Mouse (Mus musculus) limb, embryonic 11.5 days (tissue): ENCODE measurements around the gene Rgs6. TPM values are rescaled to one million over a fixed set of nuclear protein-coding genes. Genes with fewer than 3 reads are reported as not detected.

ENCODE experiments used
- ATAC-seq: fragments of 200-750 bp; cut with Nextera tagmentation; 2 replicates; pipeline ENCODE4 v1.8.0; 2017; ENCODE audit warnings: low read depth; ENCODE audit not compliant: insufficient number of reproducible peaks, low FRiP score, low TSS enrichment
- DNase-seq: peaks from one replicate; pipeline ENCODE4 v3.0.0-alpha.2; 2015; ENCODE audit warnings: low spot score
- H3K27ac ChIP-seq: fragments of 300-500 bp; sonication (generic); replicated peaks from 2 replicates; pipeline ENCODE4 v1.5.1; 2014; ENCODE audit warnings: low read depth, mild to moderate bottlenecking, low read length
- H3K27me3 ChIP-seq: fragments of 300-500 bp; sonication (generic); 2 replicates; pipeline ENCODE4 v1.6.1; 2014; ENCODE audit warnings: mild to moderate bottlenecking, low read length, mixed read lengths; ENCODE audit not compliant: control insufficient read depth, insufficient read depth
- H3K36me3 ChIP-seq: fragments of 300-500 bp; sonication (generic); 2 replicates; pipeline ENCODE4 v1.6.1; 2014; ENCODE audit warnings: mild to moderate bottlenecking, low read length, moderate library complexity, mixed read lengths; ENCODE audit not compliant: control insufficient read depth, insufficient read depth
- H3K4me1 ChIP-seq: fragments of 300-500 bp; sonication (generic); 2 replicates; pipeline ENCODE4 v1.6.1; 2014; ENCODE audit warnings: low read length, mixed read lengths; ENCODE audit not compliant: control insufficient read depth, insufficient read depth
- H3K4me2 ChIP-seq: fragments of 300-500 bp; sonication (generic); 2 replicates; pipeline ENCODE4 v1.6.1; 2014; ENCODE audit warnings: low read depth, mild to moderate bottlenecking, moderate library complexity; ENCODE audit not compliant: severe bottlenecking
- H3K4me3 ChIP-seq: fragments of 300-500 bp; sonication (generic); 2 replicates; pipeline ENCODE4 v1.5.1; 2014; ENCODE audit warnings: low read depth, low read length
- H3K9ac ChIP-seq: fragments of 300-500 bp; sonication (generic); 2 replicates; pipeline ENCODE4 v1.6.1; 2014; ENCODE audit warnings: mild to moderate bottlenecking, low read length
- H3K9me3 ChIP-seq: fragments of 300-500 bp; sonication (generic); 2 replicates; pipeline ENCODE4 v1.6.1; 2016; ENCODE audit warnings: low read length; ENCODE audit not compliant: control insufficient read depth
- WGBS: fragments of 180-500 bp; shearing (Covaris S2); extraction: QIAGEN DNeasy Blood & Tissue Kit; methylation state at CpG from one replicate; pipeline ENCODE4 v1.1.7; 2014; 5-methylcytosine and 5-hydroxymethylcytosine counted together
- polyA plus RNA-seq: library from polyadenylated mRNA; unstranded; fragments of >200 nt; fragmentation: Nextera tagmentation; extraction: Ambion mirVana; gene quantifications from 2 replicates; pipeline ENCODE4 v1.2.1, GENCODE M21; 2014

The Rgs6 gene
- polyA plus RNA-seq, 1 experiment from 2014 or later = 0.25 TPM

- H3K36me3 ChIP-seq = no peaks in the 10 kb centered on the region
- DNase-seq = no peak
- H3K9me3 ChIP-seq = no peaks in the 10 kb centered on the region
- H3K27me3 ChIP-seq = no peaks in the 10 kb centered on the region
- no peaks in the 10 kb centered on the region for H3K4me1 ChIP-seq
- 85% methylated on average over 3 of the region's 3 CpGs for WGBS
- no peak overlapping the region for H3K4me3 ChIP-seq
- H3K9ac ChIP-seq = no peak overlapping the region
- no peak for ATAC-seq
- no peak overlapping the region for H3K4me2 ChIP-seq
- H3K27ac ChIP-seq = no peak overlapping the region
These were observed 446.9 kb downstream of the Rgs6 start for GRCm38 (mm10) chr12:83034859-83035569.

GRCm38 (mm10) chr12:83037798-83038560, 449.9 kb downstream of the Rgs6 start:
- H3K4me2 ChIP-seq = no peak overlapping the region
- no peaks in the 10 kb centered on the region for H3K36me3 ChIP-seq
- no peaks in the 10 kb centered on the region for H3K27me3 ChIP-seq
- DNase-seq (peak; percentile 34), ATAC-seq (no peak)
- no peaks in the 10 kb centered on the region for H3K4me1 ChIP-seq
- WGBS = 71% methylated on average over 25 of the region's 25 CpGs
- H3K9me3 ChIP-seq = no peaks in the 10 kb centered on the region
- no peak overlapping the region for H3K4me3 ChIP-seq
- no peak overlapping the region for H3K27ac ChIP-seq
- H3K9ac ChIP-seq = no peak overlapping the region

GRCm38 (mm10) chr12:83038779-83039178, 450.7 kb downstream of the Rgs6 start:
- no peak overlapping the region for H3K4me3 ChIP-seq
- H3K4me1 ChIP-seq = no peaks in the 10 kb centered on the region
- H3K9ac ChIP-seq = no peak overlapping the region
- no peaks in the 10 kb centered on the region for H3K27me3 ChIP-seq
- 84% methylated on average over 7 of the region's 7 CpGs for WGBS
- H3K9me3 ChIP-seq = no peaks in the 10 kb centered on the region
- no peaks in the 10 kb centered on the region for H3K36me3 ChIP-seq
- ATAC-seq (no peak), DNase-seq (no peak)
- no peak overlapping the region for H3K27ac ChIP-seq
- H3K4me2 ChIP-seq = no peak overlapping the region

GRCm38 (mm10) chr12:83039859-83040258, 451.8 kb downstream of the Rgs6 start:
- Histone ChIP-seq H3K9ac (no peak overlapping the region), H3K4me3 (no peak overlapping the region), H3K4me1 (no peaks in the 10 kb centered on the region), H3K27me3 (no peaks in the 10 kb centered on the region), H3K4me2 (no peak overlapping the region), H3K36me3 (no peaks in the 10 kb centered on the region), H3K9me3 (no peaks in the 10 kb centered on the region), H3K27ac (no peak overlapping the region)
- WGBS = 83% methylated on average over 3 of the region's 3 CpGs
- ATAC-seq (no peak), DNase-seq (no peak)

GRCm38 (mm10) chr12:83043980-83044620, 456.0 kb downstream of the Rgs6 start:
- no peaks in the 10 kb centered on the region for H3K9me3 ChIP-seq
- H3K4me1 ChIP-seq = no peaks in the 10 kb centered on the region
- H3K9ac ChIP-seq = no peak overlapping the region
- ATAC-seq (no peak), DNase-seq (no peak)
- no peak overlapping the region for H3K4me2 ChIP-seq
- no peak overlapping the region for H3K27ac ChIP-seq
- H3K4me3 ChIP-seq = no peak overlapping the region
- no peaks in the 10 kb centered on the region for H3K36me3 ChIP-seq
- no peaks in the 10 kb centered on the region for H3K27me3 ChIP-seq
- WGBS = 78% methylated on average over 6 of the region's 6 CpGs

- ATAC-seq = no peak
- Histone ChIP-seq H3K9ac (no peak overlapping the region), H3K27ac (no peak overlapping the region), H3K27me3 (no peaks in the 10 kb centered on the region), H3K9me3 (no peaks in the 10 kb centered on the region), H3K4me3 (no peak overlapping the region), H3K36me3 (no peaks in the 10 kb centered on the region), H3K4me1 (no peaks in the 10 kb centered on the region), H3K4me2 (no peak overlapping the region)
- DNase-seq = no peak
- WGBS = 39% methylated on average over 4 of the region's 4 CpGs
These were observed 456.5 kb downstream of the Rgs6 start for GRCm38 (mm10) chr12:83044621-83044990.

GRCm38 (mm10) chr12:83045001-83045531, 457.0 kb downstream of the Rgs6 start:
- no peak overlapping the region for H3K4me3 ChIP-seq
- no peak for ATAC-seq
- H3K4me1 ChIP-seq = no peaks in the 10 kb centered on the region
- no peak overlapping the region for H3K27ac ChIP-seq
- no peak overlapping the region for H3K4me2 ChIP-seq
- H3K36me3 ChIP-seq = no peaks in the 10 kb centered on the region
- 83% methylated on average over 12 of the region's 12 CpGs for WGBS
- DNase-seq = no peak
- no peaks in the 10 kb centered on the region for H3K27me3 ChIP-seq
- no peak overlapping the region for H3K9ac ChIP-seq
- no peaks in the 10 kb centered on the region for H3K9me3 ChIP-seq

GRCm38 (mm10) chr12:83046734-83047133, 458.6 kb downstream of the Rgs6 start:
- Histone ChIP-seq H3K4me2 (no peak overlapping the region), H3K4me3 (no peak overlapping the region), H3K36me3 (no peaks in the 10 kb centered on the region), H3K9ac (no peak overlapping the region), H3K27ac (no peak overlapping the region), H3K4me1 (no peaks in the 10 kb centered on the region), H3K27me3 (no peaks in the 10 kb centered on the region), H3K9me3 (no peaks in the 10 kb centered on the region)
- ATAC-seq (no peak), DNase-seq (no peak)
- 94% methylated on average over 9 of the region's 9 CpGs for WGBS
